Mouse (Mus musculus) hindbrain, embryonic 13.5 days (tissue): ENCODE data around the gene Tcp1. TPM values are rescaled to one million over a fixed set of nuclear protein-coding genes. Genes with fewer than 3 reads are reported as not detected.

ENCODE experiments used
- ATAC-seq: fragments of 200-750 bp; cut with Nextera tagmentation; 2 replicates; pipeline ENCODE4 v1.8.0; 2017; ENCODE audit warnings: moderate TSS enrichment; ENCODE audit not compliant: low FRiP score
- H3K27ac ChIP-seq: fragments of 300-500 bp; sonication (generic); 2 replicates; pipeline ENCODE4 v1.5.1; 2015; ENCODE audit warnings: inconsistent platforms, mild to moderate bottlenecking, moderate library complexity
- H3K27me3 ChIP-seq: fragments of 300-500 bp; sonication (generic); 2 replicates; pipeline ENCODE4 v1.6.1; 2015; ENCODE audit warnings: mild to moderate bottlenecking, inconsistent platforms
- H3K36me3 ChIP-seq: fragments of 300-500 bp; sonication (generic); 2 replicates; pipeline ENCODE4 v1.6.1; 2015; ENCODE audit warnings: mild to moderate bottlenecking, inconsistent platforms
- H3K4me1 ChIP-seq: fragments of 300-500 bp; sonication (generic); replicated peaks from 2 replicates; pipeline ENCODE4 v1.6.1; 2015; ENCODE audit warnings: inconsistent platforms
- H3K4me2 ChIP-seq: fragments of 300-500 bp; sonication (generic); 2 replicates; pipeline ENCODE4 v1.6.1; 2015; ENCODE audit warnings: inconsistent platforms, mild to moderate bottlenecking, moderate library complexity
- H3K4me3 ChIP-seq: fragments of 300-500 bp; sonication (generic); 2 replicates; pipeline ENCODE4 v1.5.1; 2015; ENCODE audit warnings: mild to moderate bottlenecking, inconsistent platforms
- H3K9ac ChIP-seq: fragments of 300-500 bp; sonication (generic); 2 replicates; pipeline ENCODE4 v1.6.1; 2015; ENCODE audit warnings: mild to moderate bottlenecking, inconsistent platforms
- H3K9me3 ChIP-seq: fragments of 300-500 bp; sonication (generic); 2 replicates; pipeline ENCODE4 v1.6.1; 2016; ENCODE audit warnings: inconsistent platforms
- WGBS: fragments of 180-500 bp; shearing (Covaris S2); methylation state at CpG from one replicate; pipeline ENCODE4 v1.1.7; 2015; 5-methylcytosine and 5-hydroxymethylcytosine counted together
- polyA plus RNA-seq: library from polyadenylated mRNA; unstranded; fragments of >200 nt; fragmentation: Nextera tagmentation; extraction: Ambion mirVana; gene quantifications from 2 replicates; pipeline ENCODE4 v1.2.1, GENCODE M21; 2015

Tcp1 gene
- polyA plus RNA-seq = 406 and 411 TPM in 2 replicates

GRCm38 (mm10) chr17:12915488-12915880, at the start of gene Tcp1:
Gene Tcp1, plus strand, starts transcription at chr17:12915701.
- Histone ChIP-seq H3K4me3 (peak within 1 kb of the TSS; percentile 93), H3K9ac (peak within 1 kb of the TSS; percentile 97), H3K9me3 (no peaks in the 10 kb centered on the region), H3K4me1 (peaks cover 17% of the 10 kb centered on the region), H3K27ac (peak within 1 kb of the TSS; percentile 91), H3K36me3 (peaks cover 52% of the 10 kb centered on the region), H3K27me3 (no peaks in the 10 kb centered on the region), H3K4me2 (peak within 1 kb of the TSS; percentile 81)
- ATAC-seq = peak; percentile 26
- 1% methylated on average over 18 of the region's 18 CpGs for WGBS

- Histone ChIP-seq H3K4me1 (no peaks in the 10 kb centered on the region), H3K9me3 (no peaks in the 10 kb centered on the region), H3K9ac (no peak overlapping the region), H3K36me3 (no peaks in the 10 kb centered on the region), H3K4me3 (no peak overlapping the region), H3K4me2 (no peak overlapping the region), H3K27me3 (0 out of 2 replicates have a peak, but pooled peaks cover 3% of the 10 kb centered on the region), H3K27ac (no peak overlapping the region)
- ATAC-seq = no peak
- 85% methylated on average over 10 of the region's 10 CpGs for WGBS
These were observed 48.6 kb upstream of the Tcp1 start for GRCm38 (mm10) chr17:12866853-12867252.

GRCm38 (mm10) chr17:12868043-12868442, 47.5 kb upstream of the Tcp1 start, which contains the start of gene Mas1:
Gene Mas1, minus strand, starts transcription at chr17:12868143.
- H3K27ac ChIP-seq = no peak within 1 kb of the TSS
- no peak within 1 kb of the TSS for H3K4me2 ChIP-seq
- H3K36me3 ChIP-seq = no peaks in the 10 kb centered on the region
- 0 out of 2 replicates have a peak, but pooled peaks cover 4% of the 10 kb centered on the region for H3K4me1 ChIP-seq
- no peak within 1 kb of the TSS for H3K4me3 ChIP-seq
- 0 out of 2 replicates have a peak, but pooled peaks cover 5% of the 10 kb centered on the region for H3K27me3 ChIP-seq
- WGBS = 61% methylated on average over 2 of the region's 2 CpGs
- H3K9ac ChIP-seq = no peak within 1 kb of the TSS
- no peaks in the 10 kb centered on the region for H3K9me3 ChIP-seq
- ATAC-seq = no peak

- H3K9me3 ChIP-seq = no peaks in the 10 kb centered on the region
- WGBS = 49% methylated on average over 4 of the region's 4 CpGs
- no peak for ATAC-seq
These were observed 46.9 kb upstream of the Tcp1 start for GRCm38 (mm10) chr17:12868640-12869039.

GRCm38 (mm10) chr17:12872275-12873028, 43.0 kb upstream of the Tcp1 start:
- Histone ChIP-seq H3K27ac (no peak overlapping the region), H3K27me3 (0 out of 2 replicates have a peak, but pooled peaks cover 5% of the 10 kb centered on the region), H3K9me3 (no peaks in the 10 kb centered on the region), H3K4me3 (no peak overlapping the region), H3K4me2 (no peak overlapping the region), H3K36me3 (no peaks in the 10 kb centered on the region), H3K4me1 (0 out of 2 replicates have a peak, but pooled peaks cover 4% of the 10 kb centered on the region), H3K9ac (no peak overlapping the region)
- ATAC-seq = no peak
- 71% methylated on average over 16 of the region's 16 CpGs for WGBS

More at GRCm38 (mm10) chr17:12868640-12869039, 46.9 kb upstream of the Tcp1 start:
- no peak overlapping the region for H3K4me2 ChIP-seq
- no peak overlapping the region for H3K9ac ChIP-seq
- 0 out of 2 replicates have a peak, but pooled peaks cover 5% of the 10 kb centered on the region for H3K27me3 ChIP-seq
- no peak overlapping the region for H3K27ac ChIP-seq
- H3K4me3 ChIP-seq = no peak overlapping the region
- no peaks in the 10 kb centered on the region for H3K36me3 ChIP-seq
- H3K4me1 ChIP-seq = 0 out of 2 replicates have a peak, but pooled peaks cover 4% of the 10 kb centered on the region

GRCm38 (mm10) chr17:12875734-12876133, 39.8 kb upstream of the Tcp1 start, which contains the start of gene Mrgprh:
Gene Mrgprh, plus strand, starts transcription at chr17:12876034.
- Histone ChIP-seq H3K9ac (no peak within 1 kb of the TSS), H3K27me3 (0 out of 2 replicates have a peak, but pooled peaks cover 13% of the 10 kb centered on the region), H3K9me3 (no peaks in the 10 kb centered on the region), H3K4me3 (no peak within 1 kb of the TSS), H3K4me2 (no peak within 1 kb of the TSS), H3K27ac (no peak within 1 kb of the TSS), H3K36me3 (no peaks in the 10 kb centered on the region), H3K4me1 (0 out of 2 replicates have a peak, but pooled peaks cover 4% of the 10 kb centered on the region)
- ATAC-seq = no peak
- WGBS = 86% methylated on average over 5 of the region's 5 CpGs

GRCm38 (mm10) chr17:12880178-12880577, 35.3 kb upstream of the Tcp1 start:
- no peak overlapping the region for H3K27ac ChIP-seq
- H3K36me3 ChIP-seq = no peaks in the 10 kb centered on the region
- 6% methylated on average over 14 of the region's 14 CpGs for WGBS
- H3K9ac ChIP-seq = peak overlapping the region; percentile 2; the same call in 1 of the 2 replicates
- peak overlapping the region; percentile 29 for H3K4me2 ChIP-seq
- no peak for ATAC-seq
- H3K4me3 ChIP-seq = no peak overlapping the region
- no peaks in the 10 kb centered on the region for H3K4me1 ChIP-seq
- H3K27me3 ChIP-seq = 0 out of 2 replicates have a peak, but pooled peaks cover 8% of the 10 kb centered on the region
- H3K9me3 ChIP-seq = no peaks in the 10 kb centered on the region

- Histone ChIP-seq H3K9ac (no peak overlapping the region), H3K36me3 (no peaks in the 10 kb centered on the region), H3K27ac (no peak overlapping the region), H3K4me3 (no peak overlapping the region), H3K27me3 (0 out of 2 replicates have a peak, but pooled peaks cover 8% of the 10 kb centered on the region), H3K4me1 (no peaks in the 10 kb centered on the region), H3K4me2 (no peak overlapping the region), H3K9me3 (no peaks in the 10 kb centered on the region)
- WGBS = 97% methylated on average over 1 of the region's 1 CpGs
- no peak for ATAC-seq
These were observed 34.3 kb upstream of the Tcp1 start for GRCm38 (mm10) chr17:12881216-12881615.

GRCm38 (mm10) chr17:12886620-12887019, 28.9 kb upstream of the Tcp1 start:
- 42% methylated on average over 6 of the region's 6 CpGs for WGBS
- H3K36me3 ChIP-seq = peaks cover 27% of the 10 kb centered on the region
- no peak overlapping the region for H3K27ac ChIP-seq
- H3K27me3 ChIP-seq = no peaks in the 10 kb centered on the region
- no peak for ATAC-seq
- no peaks in the 10 kb centered on the region for H3K4me1 ChIP-seq
- no peak overlapping the region for H3K9ac ChIP-seq
- no peak overlapping the region for H3K4me2 ChIP-seq
- H3K4me3 ChIP-seq = no peak overlapping the region
- H3K9me3 ChIP-seq = no peaks in the 10 kb centered on the region

- no peaks in the 10 kb centered on the region for H3K9me3 ChIP-seq
- no peak overlapping the region for H3K4me2 ChIP-seq
- WGBS = 84% methylated on average over 15 of the region's 15 CpGs
- no peak overlapping the region for H3K27ac ChIP-seq
- no peaks in the 10 kb centered on the region for H3K4me1 ChIP-seq
- no peak for ATAC-seq
- H3K27me3 ChIP-seq = no peaks in the 10 kb centered on the region
- H3K36me3 ChIP-seq = peaks cover 32% of the 10 kb centered on the region
- H3K4me3 ChIP-seq = no peak overlapping the region
- no peak overlapping the region for H3K9ac ChIP-seq
These were observed 28.3 kb upstream of the Tcp1 start for GRCm38 (mm10) chr17:12887021-12887775.

GRCm38 (mm10) chr17:12891054-12891453, 24.4 kb upstream of the Tcp1 start:
- H3K4me3 ChIP-seq = no peak overlapping the region
- no peak overlapping the region for H3K9ac ChIP-seq
- H3K4me1 ChIP-seq = no peaks in the 10 kb centered on the region
- H3K27me3 ChIP-seq = no peaks in the 10 kb centered on the region
- no peak overlapping the region for H3K27ac ChIP-seq
- H3K9me3 ChIP-seq = no peaks in the 10 kb centered on the region
- no peak overlapping the region for H3K4me2 ChIP-seq
- no peak for ATAC-seq
- 90% methylated on average over 4 of the region's 4 CpGs for WGBS
- peaks cover 56% of the 10 kb centered on the region for H3K36me3 ChIP-seq

GRCm38 (mm10) chr17:12892033-12892432, 23.5 kb upstream of the Tcp1 start:
- Histone ChIP-seq H3K27me3 (no peaks in the 10 kb centered on the region), H3K4me3 (no peak overlapping the region), H3K4me1 (no peaks in the 10 kb centered on the region), H3K9ac (no peak overlapping the region), H3K9me3 (no peaks in the 10 kb centered on the region), H3K4me2 (no peak overlapping the region), H3K36me3 (peaks cover 59% of the 10 kb centered on the region), H3K27ac (no peak overlapping the region)
- no peak for ATAC-seq
- 91% methylated on average over 9 of the region's 9 CpGs for WGBS
